Comparison of ENCODE assay signal across 15 mouse cellular contexts in genomic region chr19:4437886-4438285, GRCm38 (mm10). TPM values are rescaled to one million over a fixed set of nuclear protein-coding genes. Genes with fewer than 3 reads are reported as not detected.
A peak's percentile ranks its signal among the peaks of the same experiment; 100 is the strongest.
DNase-seq lines count a peak whose midpoint lies in the region; ATAC-seq and TF ChIP-seq lines count a peak whose summit lies in the region.
"Had no signal": no experiment of that assay in that cellular context is flagged by ENCODE, and none has a peak within 500 bp of the region (broad histone marks: within the 10 kb centered on the region; RNA-seq: fewer than 3 reads in every experiment).

No protein-coding gene starts in this region.

- no peak for TF ChIP-seq CTCF in ES-Bruce4 (IDR thresholded peaks at IDR 0.05; ENCODE audit: low read depth, low read length)

- no peak for TF ChIP-seq EP300 in ES-Bruce4 (IDR thresholded peaks at IDR 0.05; ENCODE audit: insufficient read depth, low read depth, low read length)

- H3K36me3 ChIP-seq in kidney, embryonic 14.5 days (ENCODE audit: control insufficient read depth, insufficient read depth, low read length) = no peaks in the 10 kb centered on the region
- no peaks in the 10 kb centered on the region for H3K36me3 ChIP-seq in ES-Bruce4 (ENCODE audit: control insufficient read depth, insufficient read depth, low read length, poor library complexity, severe bottlenecking)
- H3K36me3 ChIP-seq in limb, embryonic 12.5 days = peaks cover 14% of the 10 kb centered on the region; the same call in 1 of the 2 replicates

- no peaks in the 10 kb centered on the region for H3K27me3 ChIP-seq in kidney, embryonic 14.5 days (ENCODE audit: control insufficient read depth, insufficient read depth, low read length)
- H3K27me3 ChIP-seq in ES-Bruce4 (ENCODE audit: control insufficient read depth, insufficient read depth, low read length, poor library complexity, severe bottlenecking) = no peaks in the 10 kb centered on the region
- no peaks in the 10 kb centered on the region for H3K27me3 ChIP-seq in limb, embryonic 12.5 days

- peaks cover 21% of the 10 kb centered on the region for H3K4me1 ChIP-seq in kidney, embryonic 14.5 days (ENCODE audit: control insufficient read depth, insufficient read depth, low read length)
- H3K4me1 ChIP-seq in ES-Bruce4 (ENCODE audit: control insufficient read depth, insufficient read depth, low read length) = peaks cover 4% of the 10 kb centered on the region
- H3K4me1 ChIP-seq in limb, embryonic 12.5 days (replicated peaks) = peaks cover 47% of the 10 kb centered on the region

- ATAC-seq in kidney, embryonic 14.5 days (ENCODE audit: low FRiP score, low TSS enrichment) = no peak
- ATAC-seq in limb, embryonic 12.5 days (ENCODE audit: insufficient number of reproducible peaks, insufficient read depth, low FRiP score, low TSS enrichment, low read depth) = no peak

- no peak overlapping the region for H3K4me3 ChIP-seq in kidney, embryonic 14.5 days (ENCODE audit: low read length)
- no peak overlapping the region for H3K4me3 ChIP-seq in ES-Bruce4 (ENCODE audit: low read depth, low read length)
- H3K4me3 ChIP-seq in limb, embryonic 12.5 days (replicated peaks) = peak overlapping the region; percentile 85
- H3K4me3 ChIP-seq: gastrocnemius, adult 2 months had no signal

- DNase-seq in kidney, adult 18-20 months = no peak
- peak; percentile 79 for DNase-seq in 3T3-L1 (ENCODE audit: low read depth, low spot score)
- DNase-seq in ovary, postnatal 14 days (ENCODE audit: low spot score) = no peak
- DNase-seq in thymus, postnatal 25 days = no peak
- DNase-seq in testis, postnatal 10 days (ENCODE audit: low spot score) = no peak
- DNase-seq: adrenal gland, postnatal 14 days; cerebellum, adult 18-20 months; gastrocnemius, adult 2 months; lung, postnatal 14 days; right cerebral cortex, adult 18-20 months; thymus, postnatal 14 days had no signal

- H3K9me3 ChIP-seq in kidney, embryonic 14.5 days (ENCODE audit: control insufficient read depth, low read length) = no peaks in the 10 kb centered on the region
- H3K9me3 ChIP-seq in ES-Bruce4 (replicated peaks; ENCODE audit: control insufficient read depth, insufficient read depth, low read length, poor library complexity, severe bottlenecking) = no peaks in the 10 kb centered on the region
- H3K9me3 ChIP-seq in limb, embryonic 12.5 days = no peaks in the 10 kb centered on the region

- H3K27ac ChIP-seq in kidney, embryonic 14.5 days (ENCODE audit: low read depth, low read length) = no peak overlapping the region
- no peak overlapping the region for H3K27ac ChIP-seq in ES-Bruce4 (ENCODE audit: insufficient read depth, low read length)
- H3K27ac ChIP-seq in limb, embryonic 12.5 days = no peak overlapping the region
- H3K27ac ChIP-seq: gastrocnemius, adult 2 months; hindbrain, embryonic 14.5 days had no signal

- no peak for TF ChIP-seq POLR2A in ES-Bruce4 (IDR thresholded peaks at IDR 0.05; ENCODE audit: insufficient read depth, low read length)

- H3K4me2 ChIP-seq in kidney, embryonic 14.5 days (replicated peaks; ENCODE audit: low read depth, low read length) = peak overlapping the region; percentile 82
- peak overlapping the region; percentile 90 for H3K4me2 ChIP-seq in limb, embryonic 12.5 days

- 72% methylated on average over 6 of the region's 6 CpGs for WGBS in kidney, embryonic 14.5 days
- WGBS in limb, embryonic 12.5 days = 78% methylated on average over 6 of the region's 6 CpGs

- no peak overlapping the region for H3K9ac ChIP-seq in kidney, embryonic 14.5 days (ENCODE audit: low read depth, low read length)
- H3K9ac ChIP-seq in ES-Bruce4 (ENCODE audit: low read depth, poor library complexity, severe bottlenecking) = 0 out of 2 replicates have a peak overlapping the region, but pooled peaks have one; percentile 80
- H3K9ac ChIP-seq in limb, embryonic 12.5 days (replicated peaks) = no peak overlapping the region
- H3K9ac ChIP-seq: hindbrain, embryonic 14.5 days had no signal

RNA-seq across cellular contexts. Expression of gene Rhod, which starts 1.3 kb away (rescaled TPM):
- polyA plus RNA-seq in kidney, embryonic 14.5 days (2014; fragmentation: Nextera tagmentation; extraction: Ambion mirVana) = 40.7 and 43.4 TPM in 2 replicates
- 12.4 and 16.9 TPM in 2 replicates for polyA plus RNA-seq in ES-Bruce4 (2011; ENCODE audit: insufficient read depth, insufficient read length, low read depth, missing spikeins)
- 39.2 and 55.1 TPM in 2 replicates for polyA plus RNA-seq in limb, embryonic 12.5 days (2016; fragmentation: Nextera tagmentation; extraction: Ambion mirVana)

RNA-seq across cellular contexts. Expression of gene Syt12, which starts 39.4 kb away (rescaled TPM):
- polyA plus RNA-seq in kidney, embryonic 14.5 days (2014; fragmentation: Nextera tagmentation; extraction: Ambion mirVana) = 2.2 and 2.4 TPM in 2 replicates
- not detected in 2 replicates for polyA plus RNA-seq in ES-Bruce4 (2011; ENCODE audit: insufficient read depth, insufficient read length, low read depth, missing spikeins)
- polyA plus RNA-seq in limb, embryonic 12.5 days (2016; fragmentation: Nextera tagmentation; extraction: Ambion mirVana) = 0.63 and 0.88 TPM in 2 replicates

RNA-seq across cellular contexts. Expression of gene Kdm2a, which starts 39.8 kb away (rescaled TPM):
- 43.4 and 69.6 TPM in 2 replicates for polyA plus RNA-seq in kidney, embryonic 14.5 days (2014; fragmentation: Nextera tagmentation; extraction: Ambion mirVana)
- 68.0 and 78.4 TPM in 2 replicates for polyA plus RNA-seq in ES-Bruce4 (2011; ENCODE audit: insufficient read depth, insufficient read length, low read depth, missing spikeins)
- 56.3 and 63.9 TPM in 2 replicates for polyA plus RNA-seq in limb, embryonic 12.5 days (2016; fragmentation: Nextera tagmentation; extraction: Ambion mirVana)
